Mouse (Mus musculus): Measurements from ENCODE around the gene Rtp3. TPM values are rescaled to one million over a fixed set of nuclear protein-coding genes. Genes with fewer than 3 reads are reported as not detected.

Rtp3 gene
- total RNA-seq (2023): not detected

GRCm38 (mm10) chr9:110990204-110990603 is at the start of gene Rtp3:
Gene Rtp3 (minus strand): TSS chr9:110990583.

GRCm38 (mm10) chr9:111019022-111019421 is 28.6 kb upstream of the Rtp3 start, which contains the start of gene Ltf:
Gene Ltf (plus strand): TSS chr9:111019271.

GRCm38 (mm10) chr9:110951397-110951796 is 39.0 kb downstream of the Rtp3 start, which contains the start of gene Lrrc2:
Gene Lrrc2 (plus strand): TSS chr9:110951545.

GRCm38 (mm10) chr9:110945926-110946325 is 44.5 kb downstream of the Rtp3 start, which contains the start of gene Tdgf1:
Gene Tdgf1 (minus strand): TSS chr9:110946158.

Other genes starting within 250 kb of the Rtp3 start
- gene Myl3, start 248.7 kb downstream of the Rtp3 start, total RNA-seq (2023): not detected
- gene Pth1r, start 243.4 kb downstream of the Rtp3 start, total RNA-seq (2023): under 1 TPM in 1 of 2 experiments, not detected in 1; 0.46 TPM
- gene Prss42, start 192.4 kb downstream of the Rtp3 start, total RNA-seq (2023): not detected
- gene Prss44, start 176.6 kb downstream of the Rtp3 start, total RNA-seq (2023): not detected
- not detected for gene Prss43, start 163.9 kb downstream of the Rtp3 start, total RNA-seq (2023)
- not detected for gene Prss45, start 156.0 kb downstream of the Rtp3 start, total RNA-seq (2023)
- gene Prss46, start 146.1 kb downstream of the Rtp3 start, total RNA-seq (2023): not detected
- gene Prss50, start 132.6 kb downstream of the Rtp3 start, total RNA-seq (2023): not detected
- gene Als2cl, start 110.7 kb downstream of the Rtp3 start, total RNA-seq (2023): 1 to 10 TPM; 5.6 to 9.7 TPM
- under 1 TPM; 0.18 to 0.29 TPM for gene Tmie, start 110.5 kb downstream of the Rtp3 start, total RNA-seq (2023)
- not detected for gene Fam240a, start 73.7 kb downstream of the Rtp3 start, total RNA-seq (2023)
- not detected for gene Tdgf1, start 44.4 kb downstream of the Rtp3 start, total RNA-seq (2023)
- gene Lrrc2, start 39.0 kb downstream of the Rtp3 start, total RNA-seq (2023): not detected
- gene Ltf, start 28.7 kb upstream of the Rtp3 start, total RNA-seq (2023): 1 to 10 TPM; 2.8 to 3.4 TPM
- gene Ccrl2, start 66.9 kb upstream of the Rtp3 start, total RNA-seq (2023): 100 to 1,000 TPM; 352 to 399 TPM
- 10 to 100 TPM; 76.6 to 77.3 TPM for gene Lrrfip2, start 127.0 kb upstream of the Rtp3 start, total RNA-seq (2023)